Mouse (Mus musculus): ENCODE data around the gene Cbr4.

DNA sequence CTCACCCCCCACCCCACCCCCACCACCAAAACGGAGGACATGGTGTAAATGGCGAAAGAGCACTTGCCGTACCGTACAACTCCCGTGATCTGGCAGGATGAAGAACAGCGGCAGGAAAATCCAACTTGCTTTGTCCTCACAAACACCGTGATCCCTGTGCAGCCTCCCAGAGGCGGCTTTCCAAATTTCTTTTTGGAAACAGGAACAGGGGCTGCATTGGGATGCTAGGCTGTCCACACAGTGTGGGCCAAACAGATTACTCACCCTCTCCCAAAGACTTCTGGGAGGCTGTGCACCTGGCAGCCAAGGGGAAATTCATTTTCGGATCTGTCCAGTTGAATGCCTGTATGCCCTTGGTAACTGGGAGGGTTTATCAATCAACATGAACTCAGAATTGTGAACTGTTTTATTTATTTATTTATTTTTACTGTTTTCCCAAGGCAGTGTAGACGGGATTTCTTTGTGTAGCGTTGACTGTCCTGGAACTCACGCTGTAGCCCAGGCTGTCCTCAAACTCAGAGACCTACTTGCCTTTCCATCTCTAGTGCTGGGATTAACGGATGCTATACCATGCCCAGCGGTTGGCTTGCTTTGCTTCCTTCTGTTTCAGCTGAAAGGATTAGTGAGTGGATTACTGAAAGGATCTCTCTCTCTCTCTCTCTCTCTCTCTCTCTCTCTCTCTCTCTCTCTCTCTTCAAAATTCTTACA, 7.1 kb upstream of the Cbr4 start:
- TF ChIP-seq CTCF (IDR thresholded peaks at IDR 0.05; ENCODE audit: borderline replicate concordance, extremely low read depth, insufficient read depth, insufficient read length) (no peak), POLR2A (IDR thresholded peaks at IDR 0.05; ENCODE audit: borderline replicate concordance, extremely low read depth, insufficient read depth, insufficient read length, poor library complexity, severe bottlenecking) (no peak)
